Mouse (Mus musculus) liver, embryonic 15.5 days (tissue): ENCODE data around the gene Tll2. TPM values are rescaled to one million over a fixed set of nuclear protein-coding genes. Genes with fewer than 3 reads are reported as not detected.

Experiments used
- ATAC-seq: fragments of 200-750 bp; cut with Nextera tagmentation; 2 replicates; pipeline ENCODE4 v1.8.0; 2017; ENCODE audit warnings: moderate number of reproducible peaks, mild to moderate bottlenecking, moderate library complexity; ENCODE audit not compliant: insufficient read depth
- H3K27ac ChIP-seq: fragments of 300-500 bp; sonication (generic); replicated peaks from 2 replicates; pipeline ENCODE4 v1.5.1; 2015; ENCODE audit warnings: mild to moderate bottlenecking, inconsistent platforms
- H3K27me3 ChIP-seq: fragments of 300-500 bp; sonication (generic); 2 replicates; pipeline ENCODE4 v1.6.1; 2015; ENCODE audit warnings: mild to moderate bottlenecking, inconsistent platforms
- H3K36me3 ChIP-seq: fragments of 300-500 bp; sonication (generic); replicated peaks from 2 replicates; pipeline ENCODE4 v1.6.1; 2015; ENCODE audit warnings: moderate library complexity, mild to moderate bottlenecking, inconsistent platforms
- H3K4me1 ChIP-seq: fragments of 300-500 bp; sonication (generic); replicated peaks from 2 replicates; pipeline ENCODE4 v1.6.1; 2015; ENCODE audit warnings: inconsistent platforms
- H3K4me2 ChIP-seq: fragments of 300-500 bp; sonication (generic); 2 replicates; pipeline ENCODE4 v1.6.1; 2015; ENCODE audit warnings: moderate library complexity, mild to moderate bottlenecking, inconsistent platforms
- H3K4me3 ChIP-seq: fragments of 300-500 bp; sonication (generic); replicated peaks from 2 replicates; pipeline ENCODE4 v1.5.1; 2015; ENCODE audit warnings: mild to moderate bottlenecking, inconsistent platforms
- H3K9ac ChIP-seq: fragments of 300-500 bp; sonication (generic); 2 replicates; pipeline ENCODE4 v1.6.1; 2015; ENCODE audit warnings: moderate library complexity, mild to moderate bottlenecking, inconsistent platforms
- H3K9me3 ChIP-seq: fragments of 300-500 bp; sonication (generic); replicated peaks from 2 replicates; pipeline ENCODE4 v1.6.1; 2016; ENCODE audit warnings: inconsistent platforms
- WGBS: fragments of 180-500 bp; shearing (Covaris S2); methylation state at CpG from one replicate; pipeline ENCODE4 v1.1.7; 2015; ENCODE audit warnings: mixed read lengths; ENCODE audit not compliant: insufficient replicate concordance; 5-methylcytosine and 5-hydroxymethylcytosine counted together
- polyA plus RNA-seq: library from polyadenylated mRNA; unstranded; fragments of >200 nt; fragmentation: Nextera tagmentation; extraction: Ambion mirVana; gene quantifications from 2 replicates; pipeline ENCODE4 v1.2.1, GENCODE M21; 2015

Tll2 gene
- polyA plus RNA-seq, 1 experiment from 2014 or later, result not detected

DNA sequence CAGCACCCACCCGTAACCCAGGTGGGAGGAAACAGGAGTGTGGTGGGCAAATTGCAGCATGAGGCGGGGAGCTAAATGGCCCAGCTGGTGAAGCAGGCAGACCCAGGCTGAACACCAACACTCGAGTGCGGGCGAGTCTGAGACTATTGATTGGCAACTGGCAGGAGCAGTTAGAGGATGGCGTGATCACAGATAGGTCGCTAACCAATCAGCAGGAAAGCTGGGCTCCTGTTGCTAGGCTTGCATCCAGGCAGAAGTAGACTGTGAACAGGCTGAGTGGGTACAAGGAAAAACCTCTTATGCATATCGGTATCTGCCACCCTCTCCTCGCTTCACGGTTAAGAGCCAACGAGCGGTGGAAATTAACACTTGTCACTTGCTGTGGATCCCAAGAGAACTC is 9.0 kb downstream of the Tll2 start:
- Histone ChIP-seq H3K4me1 (no peaks in the 10 kb centered on the region), H3K4me2 (no peak overlapping the region), H3K36me3 (no peaks in the 10 kb centered on the region), H3K9ac (no peak overlapping the region), H3K27me3 (0 out of 2 replicates have a peak, but pooled peaks cover 5% of the 10 kb centered on the region), H3K4me3 (no peak overlapping the region), H3K27ac (no peak overlapping the region), H3K9me3 (no peaks in the 10 kb centered on the region)
- no peak for ATAC-seq
- 69% methylated on average over 12 of the region's 12 CpGs for WGBS

- Histone ChIP-seq H3K36me3 (no peaks in the 10 kb centered on the region), H3K4me3 (no peak overlapping the region), H3K9me3 (no peaks in the 10 kb centered on the region), H3K4me2 (no peak overlapping the region), H3K27me3 (no peaks in the 10 kb centered on the region), H3K27ac (no peak overlapping the region), H3K4me1 (no peaks in the 10 kb centered on the region), H3K9ac (no peak overlapping the region)
- 76% methylated on average over 1 of the region's 1 CpGs for WGBS
- no peak for ATAC-seq
Observed at GRCm38 (mm10) chr19:41193379-41193778, 13.3 kb downstream of the Tll2 start.

DNA sequence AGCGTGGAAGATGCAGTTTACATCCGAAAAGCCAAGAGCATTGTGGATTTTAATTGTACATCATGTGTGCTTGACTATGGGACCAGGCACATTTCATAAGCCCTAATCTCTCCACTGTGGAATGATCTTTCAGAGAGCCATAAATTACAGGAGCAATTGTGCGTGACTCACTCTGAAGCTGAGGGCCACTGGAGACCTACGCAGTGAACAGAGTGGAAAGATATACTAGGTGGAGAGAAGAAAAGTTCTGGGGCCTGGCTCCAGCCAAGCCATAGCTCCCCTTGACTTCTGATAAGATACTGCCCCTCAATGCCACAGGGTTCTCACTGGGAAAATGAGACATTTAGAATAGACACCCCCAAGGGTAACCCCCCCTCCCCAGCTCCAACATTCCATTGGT is 13.7 kb downstream of the Tll2 start:
- Histone ChIP-seq H3K27me3 (no peaks in the 10 kb centered on the region), H3K4me1 (no peaks in the 10 kb centered on the region), H3K4me3 (no peak overlapping the region), H3K9ac (no peak overlapping the region), H3K4me2 (no peak overlapping the region), H3K36me3 (no peaks in the 10 kb centered on the region), H3K27ac (no peak overlapping the region), H3K9me3 (no peaks in the 10 kb centered on the region)
- no peak for ATAC-seq
- 64% methylated on average over 4 of the region's 4 CpGs for WGBS

DNA sequence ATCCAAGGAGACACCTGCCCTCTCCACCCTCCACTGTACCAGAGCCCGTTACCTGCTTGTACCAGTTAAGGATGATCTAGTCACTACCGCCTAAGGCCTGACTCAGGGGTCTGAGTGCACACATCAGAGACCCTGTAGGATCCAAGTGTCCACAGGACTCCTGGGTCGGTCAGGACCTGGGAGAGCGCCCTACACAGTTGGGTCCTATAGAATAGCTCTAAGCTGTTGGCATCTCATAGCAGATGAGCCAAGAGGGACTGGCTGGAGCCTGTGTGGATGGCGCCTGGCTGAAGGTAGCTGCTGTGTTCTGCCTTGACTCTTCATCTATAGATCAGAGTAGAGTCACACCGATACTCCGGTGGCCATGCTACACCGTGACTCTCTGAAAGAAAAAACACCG is 14.9 kb downstream of the Tll2 start:
- Histone ChIP-seq H3K9ac (no peak overlapping the region), H3K4me1 (no peaks in the 10 kb centered on the region), H3K27ac (no peak overlapping the region), H3K9me3 (no peaks in the 10 kb centered on the region), H3K36me3 (no peaks in the 10 kb centered on the region), H3K4me3 (no peak overlapping the region), H3K27me3 (no peaks in the 10 kb centered on the region), H3K4me2 (no peak overlapping the region)
- WGBS, result 68% methylated on average over 9 of the region's 9 CpGs
- ATAC-seq, result no peak

DNA sequence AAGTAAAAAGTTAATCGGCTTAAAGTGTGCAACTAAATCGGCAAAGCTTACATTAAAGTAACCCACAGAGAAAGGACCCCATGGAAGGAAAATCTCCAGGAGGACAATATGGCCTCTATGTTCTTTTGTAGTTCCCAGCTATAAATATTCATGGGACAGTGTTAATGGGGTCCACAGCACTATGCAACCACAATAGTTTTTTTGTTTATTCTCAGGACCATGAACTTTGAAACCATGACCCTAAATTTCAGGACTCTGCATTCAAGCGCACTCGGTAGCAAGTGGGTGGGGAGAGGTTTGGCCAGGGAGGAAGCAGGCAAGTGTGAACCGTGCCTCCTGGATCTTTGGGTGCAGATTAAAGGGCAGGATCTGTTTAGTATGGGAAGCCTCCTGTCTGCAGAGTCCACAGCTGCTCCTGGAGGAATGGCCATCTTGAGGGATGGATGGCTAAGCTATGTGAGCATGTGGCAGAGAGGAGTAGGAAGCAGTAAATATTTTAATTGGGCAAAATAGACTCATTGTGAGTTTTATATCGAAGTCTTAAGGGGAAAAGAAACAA is 15.7 kb downstream of the Tll2 start:
- Histone ChIP-seq H3K27ac (no peak overlapping the region), H3K4me1 (no peaks in the 10 kb centered on the region), H3K27me3 (no peaks in the 10 kb centered on the region), H3K4me2 (no peak overlapping the region), H3K9ac (no peak overlapping the region), H3K9me3 (no peaks in the 10 kb centered on the region), H3K36me3 (no peaks in the 10 kb centered on the region), H3K4me3 (no peak overlapping the region)
- WGBS, result 56% methylated on average over 6 of the region's 6 CpGs
- ATAC-seq, result no peak

DNA sequence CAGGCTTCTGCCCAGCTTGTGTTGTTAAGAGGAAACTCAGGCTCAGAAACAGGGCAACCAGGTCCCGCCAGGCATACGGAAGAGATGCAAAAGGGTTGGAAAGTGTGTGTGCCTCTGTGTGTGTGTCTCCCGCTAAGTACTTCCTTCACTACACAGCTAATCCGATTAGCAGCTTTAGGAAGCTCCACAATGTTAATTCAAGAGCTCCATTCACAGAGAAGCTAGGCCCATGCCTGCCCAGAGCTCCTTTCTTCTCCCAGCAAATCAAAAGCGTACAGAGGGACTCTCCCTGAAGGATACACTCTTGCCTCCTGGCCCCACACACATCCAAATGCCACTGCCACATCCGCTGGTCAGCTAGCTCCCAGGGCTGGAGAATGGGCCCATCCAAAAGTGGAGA is 29.3 kb downstream of the Tll2 start:
- Histone ChIP-seq H3K27ac (no peak overlapping the region), H3K4me1 (no peaks in the 10 kb centered on the region), H3K4me2 (no peak overlapping the region), H3K9me3 (no peaks in the 10 kb centered on the region), H3K36me3 (no peaks in the 10 kb centered on the region), H3K9ac (no peak overlapping the region), H3K4me3 (no peak overlapping the region), H3K27me3 (no peaks in the 10 kb centered on the region)
- ATAC-seq, result no peak
- WGBS, result 34% methylated on average over 6 of the region's 6 CpGs

GRCm38 (mm10) chr19:41176881-41177280 is 29.8 kb downstream of the Tll2 start:
- Histone ChIP-seq H3K9me3 (no peaks in the 10 kb centered on the region), H3K36me3 (no peaks in the 10 kb centered on the region), H3K4me3 (no peak overlapping the region), H3K27me3 (no peaks in the 10 kb centered on the region), H3K27ac (no peak overlapping the region), H3K9ac (no peak overlapping the region), H3K4me2 (no peak overlapping the region), H3K4me1 (no peaks in the 10 kb centered on the region)
- 42% methylated on average over 2 of the region's 2 CpGs for WGBS
- ATAC-seq, result no peak

- no peaks in the 10 kb centered on the region for H3K4me1 ChIP-seq
- H3K27ac ChIP-seq, result no peak overlapping the region
- H3K4me3 ChIP-seq, result no peak overlapping the region
- no peaks in the 10 kb centered on the region for H3K9me3 ChIP-seq
- no peak for ATAC-seq
- H3K4me2 ChIP-seq, result no peak overlapping the region
- WGBS, result 64% methylated on average over 5 of the region's 5 CpGs
- H3K9ac ChIP-seq, result no peak overlapping the region
- no peaks in the 10 kb centered on the region for H3K36me3 ChIP-seq
- H3K27me3 ChIP-seq, result no peaks in the 10 kb centered on the region
Observed at GRCm38 (mm10) chr19:41165914-41166235, 40.8 kb downstream of the Tll2 start.

- no peaks in the 10 kb centered on the region for H3K27me3 ChIP-seq
- no peaks in the 10 kb centered on the region for H3K9me3 ChIP-seq
- WGBS, result 61% methylated on average over 14 of the region's 14 CpGs
- H3K9ac ChIP-seq, result no peak overlapping the region
- H3K36me3 ChIP-seq, result no peaks in the 10 kb centered on the region
- no peak overlapping the region for H3K4me3 ChIP-seq
- no peak overlapping the region for H3K4me2 ChIP-seq
- ATAC-seq, result no peak
- no peaks in the 10 kb centered on the region for H3K4me1 ChIP-seq
- no peak overlapping the region for H3K27ac ChIP-seq
Observed at GRCm38 (mm10) chr19:41165144-41165913, 41.3 kb downstream of the Tll2 start.

DNA sequence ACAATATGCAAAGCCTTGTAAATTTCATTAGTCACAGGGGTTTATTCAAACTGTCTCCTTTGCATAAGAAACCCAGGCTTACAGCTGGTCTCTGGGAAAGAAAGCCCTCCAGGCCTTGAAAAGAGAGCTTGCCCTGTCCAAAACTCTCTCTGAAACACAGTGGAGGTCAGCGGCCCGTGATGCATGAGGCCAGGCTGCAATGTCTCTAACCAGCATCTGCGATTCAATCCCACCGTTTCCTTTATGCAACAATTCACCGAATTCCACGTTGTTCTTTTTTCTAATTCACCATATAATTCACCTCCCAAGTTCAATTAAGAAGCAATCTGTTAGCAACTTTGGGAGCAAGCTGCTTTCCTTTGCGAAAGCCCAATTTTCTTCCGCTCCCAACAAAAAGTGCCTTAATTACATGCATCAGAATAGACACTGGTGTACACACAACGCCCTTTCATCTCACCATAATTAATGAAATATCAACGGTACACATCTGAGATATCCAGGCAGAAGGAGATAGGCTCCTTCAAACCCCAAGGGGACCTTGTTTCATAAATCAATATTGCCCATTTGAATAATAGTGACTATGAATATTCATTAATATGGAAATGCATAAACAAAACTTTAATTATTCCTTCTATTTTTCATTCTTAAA is 42.1 kb downstream of the Tll2 start:
- Histone ChIP-seq H3K27ac (no peak overlapping the region), H3K4me3 (no peak overlapping the region), H3K36me3 (no peaks in the 10 kb centered on the region), H3K4me2 (no peak overlapping the region), H3K9me3 (no peaks in the 10 kb centered on the region), H3K4me1 (no peaks in the 10 kb centered on the region), H3K9ac (no peak overlapping the region), H3K27me3 (no peaks in the 10 kb centered on the region)
- no peak for ATAC-seq
- 65% methylated on average over 10 of the region's 10 CpGs for WGBS

- H3K27ac ChIP-seq, result no peak overlapping the region
- no peaks in the 10 kb centered on the region for H3K36me3 ChIP-seq
- no peaks in the 10 kb centered on the region for H3K27me3 ChIP-seq
- no peaks in the 10 kb centered on the region for H3K4me1 ChIP-seq
- WGBS, result 46% methylated on average over 14 of the region's 14 CpGs
- H3K9me3 ChIP-seq, result no peaks in the 10 kb centered on the region
- no peak overlapping the region for H3K4me3 ChIP-seq
- H3K9ac ChIP-seq, result no peak overlapping the region
- no peak overlapping the region for H3K4me2 ChIP-seq
- no peak for ATAC-seq
Observed at GRCm38 (mm10) chr19:41160388-41160787, 46.2 kb downstream of the Tll2 start.
